Mouse (Mus musculus): ENCODE measurements at regions not wholly inside any gene's neighbourhood (a gene's known extent, or its start where the extent isn't known, plus 50 kb on each side); places are given as distances from the start of the nearest gene placed in this dataset.

- DNase-seq, result no peak
These were observed 249.6 kb upstream of the Nfe2l3 start for GRCm38 (mm10) chr6:51182771-51183284.

- no peak for DNase-seq
These were observed 248.7 kb upstream of the Nfe2l3 start for GRCm38 (mm10) chr6:51183576-51184420.

GRCm38 (mm10) chr6:51184500-51184899 lies 248.0 kb upstream of the Nfe2l3 start:
- DNase-seq, result no peak

- no peak for DNase-seq
These were observed 247.3 kb upstream of the Nfe2l3 start for GRCm38 (mm10) chr6:51185201-51185600.

GRCm38 (mm10) chr6:51189173-51189572 lies 243.3 kb upstream of the Nfe2l3 start:
- no peak for DNase-seq

GRCm38 (mm10) chr6:51192826-51193225 lies 239.6 kb upstream of the Nfe2l3 start:
- no peak for DNase-seq

GRCm38 (mm10) chr6:51193356-51193755 lies 239.1 kb upstream of the Nfe2l3 start:
- DNase-seq, result no peak

- DNase-seq, result no peak
These were observed 236.1 kb upstream of the Nfe2l3 start for GRCm38 (mm10) chr6:51196391-51196790.

GRCm38 (mm10) chr6:51197000-51197774 lies 235.3 kb upstream of the Nfe2l3 start:
- no peak for DNase-seq

GRCm38 (mm10) chr6:51200207-51200606 lies 232.3 kb upstream of the Nfe2l3 start:
- no peak for DNase-seq

- no peak for DNase-seq
These were observed 231.6 kb upstream of the Nfe2l3 start for GRCm38 (mm10) chr6:51200837-51201236.

GRCm38 (mm10) chr6:51204306-51204705 lies 228.2 kb upstream of the Nfe2l3 start:
- no peak for DNase-seq

- no peak for DNase-seq
These were observed 227.1 kb upstream of the Nfe2l3 start for GRCm38 (mm10) chr6:51205411-51205810.

GRCm38 (mm10) chr6:51206712-51207505 lies 225.6 kb upstream of the Nfe2l3 start:
- DNase-seq, result peak; percentile 63

- no peak for DNase-seq
These were observed 224.7 kb upstream of the Nfe2l3 start for GRCm38 (mm10) chr6:51207587-51208361.

GRCm38 (mm10) chr6:51208660-51209396 lies 223.6 kb upstream of the Nfe2l3 start:
- DNase-seq, result peak; percentile 27

GRCm38 (mm10) chr6:51211418-51211817 lies 221.1 kb upstream of the Nfe2l3 start:
- DNase-seq, result no peak

GRCm38 (mm10) chr6:51212216-51212615 lies 220.3 kb upstream of the Nfe2l3 start:
- DNase-seq, result no peak

- no peak for DNase-seq
These were observed 217.1 kb upstream of the Nfe2l3 start for GRCm38 (mm10) chr6:51215371-51215770.

GRCm38 (mm10) chr6:51216472-51216871 lies 216.0 kb upstream of the Nfe2l3 start:
- peak; percentile 80 for DNase-seq

- DNase-seq, result no peak
These were observed 212.8 kb upstream of the Nfe2l3 start for GRCm38 (mm10) chr6:51219691-51220090.
